Mouse (Mus musculus) adipocyte (in vitro differentiated cells): ENCODE data around the gene Mnt.

Experiments
- DNase-seq: peaks from one replicate; pipeline ENCODE4 v3.0.0-alpha.2; 2016; ENCODE audit warnings: low spot score

The Mnt gene

GRCm38 (mm10) chr11:74831606-74832451, 1.1 kb downstream of the Mnt start:
- DNase-seq = peak; percentile 99

GRCm38 (mm10) chr11:74832503-74833143, 1.9 kb downstream of the Mnt start:
- peak; percentile 65 for DNase-seq

DNA sequence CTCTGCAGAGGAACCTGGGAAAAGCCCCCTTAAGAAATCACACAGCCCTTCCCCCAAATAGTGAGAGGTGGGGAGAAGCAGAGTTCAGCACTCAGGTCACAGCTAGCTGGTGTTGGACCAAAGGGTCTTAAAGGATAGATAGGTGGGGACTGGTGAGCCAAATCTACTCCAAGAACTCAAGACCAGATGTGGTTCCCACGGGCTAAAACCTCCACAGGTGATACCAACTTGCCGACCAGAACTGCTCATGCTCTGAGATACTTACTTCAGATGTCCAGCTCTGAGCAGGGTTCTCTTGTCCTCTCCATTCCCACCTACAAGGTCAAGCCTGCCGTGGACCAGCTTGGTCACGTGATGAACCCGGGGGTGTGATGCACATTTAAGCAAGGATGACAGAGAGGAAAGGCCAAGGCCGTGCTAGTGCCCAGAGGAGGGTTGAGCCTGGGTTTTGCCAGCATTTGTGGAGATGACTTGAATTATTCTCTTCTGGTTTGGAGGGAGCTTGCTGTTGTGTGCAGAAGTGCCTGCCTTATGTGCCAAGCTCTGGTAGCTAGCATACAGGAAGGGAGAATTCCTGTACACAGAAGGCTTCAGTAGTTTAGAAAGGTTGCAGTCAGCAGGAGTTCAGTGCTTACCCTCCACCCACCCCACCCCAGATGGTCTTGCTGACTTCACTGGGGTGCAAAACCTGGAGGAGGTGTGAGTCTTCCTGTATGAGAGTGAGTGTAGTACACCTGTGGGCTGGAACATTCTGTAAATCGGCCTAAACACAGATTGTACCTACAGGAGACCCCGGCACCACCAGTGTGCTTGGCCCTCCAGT, 3.0 kb downstream of the Mnt start:
- DNase-seq = no peak

DNA sequence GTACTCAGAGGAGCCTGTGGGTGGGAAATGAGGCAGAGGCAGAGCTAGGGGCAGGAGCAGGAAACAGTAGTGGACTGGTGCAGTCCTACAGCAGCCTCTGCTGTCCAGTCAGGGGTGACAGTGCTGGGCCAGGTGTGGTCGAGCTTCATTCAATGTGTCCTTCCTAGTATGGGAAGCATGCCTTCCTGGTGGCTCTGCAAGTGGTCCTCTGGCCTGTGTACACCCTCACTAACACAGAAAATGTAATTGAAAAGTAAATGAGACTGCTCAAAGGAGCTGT, 3.6 kb downstream of the Mnt start:
- DNase-seq = no peak

DNA sequence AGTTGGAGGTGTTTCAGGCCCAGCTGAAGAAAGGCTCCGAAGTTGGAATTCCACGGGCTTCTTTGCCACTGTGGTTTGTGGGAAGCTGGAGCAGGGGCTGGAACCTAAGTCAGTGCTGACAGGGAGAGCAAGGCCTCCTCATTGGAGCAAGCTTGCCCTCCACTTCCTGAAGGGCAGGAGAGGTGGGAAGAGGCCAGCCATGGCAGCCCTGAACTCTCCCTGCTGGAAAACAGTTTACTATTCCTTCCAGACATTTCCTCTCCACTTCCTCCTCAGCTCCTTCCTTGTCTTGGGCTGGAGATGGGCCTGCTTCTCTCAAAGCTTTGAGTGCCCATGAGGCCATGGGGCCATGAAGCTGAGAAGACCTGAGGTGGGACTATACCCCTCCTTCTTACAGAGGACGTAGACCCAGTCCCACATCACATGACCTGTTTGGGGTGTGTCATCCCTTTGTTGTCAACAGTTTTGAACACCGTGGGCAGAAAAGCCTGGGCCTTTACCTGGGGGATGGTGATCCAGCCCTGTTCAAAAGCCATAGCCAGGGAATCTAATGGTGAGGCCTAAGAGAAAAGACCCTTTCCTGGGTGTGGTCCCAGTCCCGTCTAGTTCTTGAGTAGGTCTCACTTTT, 4.0 kb downstream of the Mnt start:
- no peak for DNase-seq

DNA sequence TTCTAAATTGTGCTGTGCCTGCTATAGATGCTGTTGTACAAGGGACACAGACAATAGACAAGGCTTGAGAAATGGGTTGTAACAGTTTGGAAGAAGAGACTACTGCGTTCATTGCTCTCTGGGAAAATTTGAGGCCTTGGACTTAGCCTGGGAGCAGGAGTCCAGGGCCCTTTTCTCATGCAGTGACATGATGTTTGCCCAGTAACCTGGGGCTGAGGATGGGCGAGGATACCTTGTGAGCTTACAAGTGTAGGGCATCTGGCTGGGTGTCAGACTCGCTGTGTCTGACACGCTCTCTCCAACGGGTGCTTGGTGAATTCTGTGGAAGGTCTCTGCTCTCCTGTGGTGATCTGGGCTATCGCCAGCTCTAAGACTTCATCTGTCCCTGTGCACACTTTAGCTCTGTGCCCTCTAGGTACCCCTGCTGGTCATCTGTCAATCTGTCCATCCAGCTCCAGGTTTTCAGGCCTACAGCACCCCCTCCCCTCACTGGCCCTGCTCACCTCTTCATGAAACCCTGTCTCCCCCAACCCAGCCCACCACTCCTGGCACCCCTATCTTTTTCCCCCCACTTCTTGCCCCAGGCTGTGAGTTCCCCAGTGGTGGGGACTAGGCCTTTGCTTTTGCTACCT, 5.0 kb downstream of the Mnt start:
- DNase-seq = no peak

GRCm38 (mm10) chr11:74836225-74837055, 5.7 kb downstream of the Mnt start:
- DNase-seq = no peak

GRCm38 (mm10) chr11:74837056-74837693, 6.5 kb downstream of the Mnt start:
- no peak for DNase-seq

GRCm38 (mm10) chr11:74837694-74838431, 7.1 kb downstream of the Mnt start:
- DNase-seq = peak; percentile 75

- peak; percentile 91 for DNase-seq
These were observed 7.7 kb downstream of the Mnt start for GRCm38 (mm10) chr11:74838441-74838840.

- DNase-seq = peak; percentile 93
These were observed 8.3 kb downstream of the Mnt start for GRCm38 (mm10) chr11:74838971-74839370.

- DNase-seq = no peak
These were observed 9.4 kb downstream of the Mnt start for GRCm38 (mm10) chr11:74839860-74840715.

DNA sequence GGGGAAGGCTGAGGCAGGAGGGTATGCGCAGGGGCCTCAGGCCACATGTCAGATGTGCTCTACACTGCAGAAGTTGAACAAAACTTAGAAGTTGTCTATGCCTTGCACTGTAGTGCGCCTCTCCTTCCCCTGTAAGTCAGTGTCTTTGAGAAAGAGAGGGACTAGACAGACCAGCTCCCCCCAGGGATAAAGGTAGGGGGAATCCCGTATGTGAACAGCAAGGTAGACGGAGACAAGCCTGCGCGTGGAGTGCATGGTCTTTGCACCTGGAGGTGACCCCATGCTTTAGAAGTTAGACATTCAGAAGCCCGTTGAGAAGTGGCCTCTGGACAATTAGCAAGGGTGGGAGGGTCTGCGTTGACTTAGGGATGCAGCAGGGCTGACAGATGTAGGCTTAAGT, 10.0 kb downstream of the Mnt start:
- DNase-seq = no peak

- no peak for DNase-seq
These were observed 10.6 kb downstream of the Mnt start for GRCm38 (mm10) chr11:74841366-74841765.

DNA sequence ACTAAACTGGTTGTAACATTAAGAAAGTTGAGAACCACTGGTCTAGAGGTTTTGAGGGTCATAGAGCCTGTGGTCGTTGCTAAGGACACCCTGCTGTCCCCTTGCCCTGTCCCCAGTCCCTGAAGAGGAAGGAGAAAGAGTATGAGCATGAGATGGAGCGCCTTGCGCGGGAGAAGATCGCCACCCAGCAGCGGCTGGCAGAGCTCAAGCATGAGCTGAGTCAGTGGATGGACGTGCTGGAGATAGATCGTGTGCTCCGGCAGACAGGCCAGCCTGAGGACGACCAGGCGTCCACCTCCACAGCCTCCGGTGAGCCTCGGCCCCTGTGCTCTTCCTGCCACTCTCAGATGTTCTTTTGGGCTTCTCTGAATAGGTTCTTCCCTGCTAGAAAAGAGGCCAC, 11.3 kb downstream of the Mnt start:
- DNase-seq = no peak

DNA sequence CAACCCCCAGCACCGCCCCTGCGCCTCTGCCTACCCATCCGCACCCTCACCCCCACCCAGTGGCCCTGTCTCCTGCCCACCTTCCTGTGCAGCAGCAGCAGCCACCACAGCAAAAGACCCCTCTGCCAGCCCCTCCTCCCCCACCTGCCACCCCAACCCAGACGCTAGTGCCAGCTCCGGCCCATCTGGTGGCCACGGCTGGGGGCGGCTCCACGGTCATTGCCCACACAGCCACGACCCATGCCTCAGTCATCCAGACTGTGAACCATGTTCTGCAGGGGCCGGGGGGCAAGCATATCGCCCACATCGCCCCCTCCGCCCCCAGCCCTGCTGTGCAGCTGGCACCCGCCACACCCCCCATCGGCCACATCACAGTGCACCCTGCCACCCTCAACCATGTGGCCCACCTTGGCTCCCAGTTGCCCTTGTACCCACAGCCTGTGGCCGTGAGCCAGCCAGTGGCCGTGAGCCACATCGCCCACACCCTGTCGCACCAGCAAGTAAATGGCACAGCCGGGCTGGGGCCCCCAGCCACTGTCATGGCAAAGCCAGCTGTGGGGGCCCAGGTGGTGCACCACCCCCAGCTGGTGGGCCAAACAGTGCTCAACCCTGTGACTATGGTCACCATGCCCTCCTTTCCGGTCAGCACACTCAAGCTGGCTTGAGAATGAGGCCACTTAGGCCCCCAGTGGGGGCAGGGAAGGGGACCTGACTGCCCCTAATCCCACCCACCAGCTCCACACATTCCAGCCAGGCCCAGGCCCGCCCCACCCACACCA, 12.1 kb downstream of the Mnt start:
- no peak for DNase-seq

DNA sequence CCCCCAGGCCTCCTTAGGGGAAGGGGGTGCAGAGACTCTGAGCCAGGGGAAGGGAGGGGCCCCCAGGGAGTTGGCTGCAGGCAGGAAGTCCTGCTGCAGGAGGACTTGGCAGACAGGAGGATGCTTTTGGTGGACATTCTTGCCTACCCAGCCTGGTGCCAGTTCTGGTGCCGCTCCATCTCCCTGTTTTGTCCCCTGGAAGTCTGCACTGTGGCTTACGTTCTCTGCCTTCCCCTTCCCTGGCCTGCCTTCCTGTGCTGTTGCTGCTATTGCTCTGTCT, 12.7 kb downstream of the Mnt start:
- DNase-seq = no peak

DNA sequence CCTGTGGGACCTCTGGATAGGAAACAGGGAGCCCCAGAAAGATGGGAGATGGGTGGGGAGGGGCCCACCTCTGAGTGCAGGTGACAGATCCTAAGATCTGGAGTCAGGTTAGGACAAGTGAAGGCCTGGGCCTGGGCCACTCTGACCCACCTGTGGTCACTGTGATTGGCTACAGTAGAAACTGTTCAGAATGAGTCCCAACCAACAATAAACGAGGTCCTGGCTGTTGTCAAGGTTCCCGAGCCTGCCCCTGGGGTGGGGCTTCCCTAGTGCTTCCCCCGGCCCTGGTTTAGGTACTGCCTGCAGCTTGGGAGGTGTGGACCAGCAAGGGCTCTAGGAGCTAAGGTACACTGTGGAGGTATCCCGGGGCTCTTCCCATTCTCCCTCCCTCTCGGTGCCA, 13.0 kb downstream of the Mnt start:
- no peak for DNase-seq
